Mouse (Mus musculus) kidney, adult 2 months (tissue): ENCODE data around the gene Rtl1.

ENCODE experiments used
- CTCF ChIP-seq: fragments of 200-500 bp; conservative IDR thresholded peaks from 2 replicates; pipeline ENCODE4 v1.5.1; 2011; ENCODE audit warnings: low read depth, mild to moderate bottlenecking, control low read depth, low read length, moderate library complexity, mixed read lengths; ENCODE audit not compliant: insufficient read depth, insufficient read length
- POLR2A ChIP-seq: fragments of 200-500 bp; IDR thresholded peaks from one replicate; pipeline ENCODE4 v1.6.1; 2011; ENCODE audit warnings: low read depth, low read length, control low read depth

DNA sequence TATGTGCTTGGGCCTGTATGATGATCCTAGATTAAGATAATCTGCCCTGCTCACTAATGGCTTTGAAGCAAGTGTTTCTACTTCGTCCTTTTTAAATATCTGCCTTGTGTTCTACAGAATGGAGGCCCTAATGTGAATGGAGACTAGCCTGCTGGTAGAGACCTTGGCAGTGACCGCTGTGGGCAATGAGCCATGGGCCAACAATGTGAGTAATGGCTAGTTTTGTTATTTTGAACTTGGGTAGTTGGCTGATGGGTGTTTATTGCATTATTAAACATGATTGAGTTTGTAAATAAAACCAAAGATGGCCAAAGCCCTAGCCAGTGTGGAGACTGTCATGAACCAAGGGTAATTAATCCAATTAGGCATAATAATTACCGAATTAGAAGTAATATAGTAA lies 20.1 kb upstream of the Rtl1 start:
- TF ChIP-seq POLR2A (no peak), CTCF (no peak)
